Mouse (Mus musculus): ENCODE measurements around the gene Fsip1.

GRCm38 (mm10) chr2:118271606-118272005, 14.8 kb upstream of the Fsip1 start:
- TF ChIP-seq CTCF (IDR thresholded peaks at IDR 0.05; ENCODE audit: low read depth) (no peak), EP300 (IDR thresholded peaks at IDR 0.05; ENCODE audit: low read depth) (no peak)

All from liver, postnatal 0 days (tissue).